Mouse (Mus musculus) C2C12 (cell line): ENCODE measurements at regions not wholly inside any gene's neighbourhood (a gene's known extent, or its start where the extent isn't known, plus 50 kb on each side); places are given as distances from the start of the nearest gene placed in this dataset.

ENCODE experiments used
- H3K27me3 ChIP-seq: one replicate; pipeline ENCODE4 v1.6.1; 2011; ENCODE audit not compliant: control insufficient read depth, insufficient read depth, insufficient read length
- H3K36me3 ChIP-seq: one replicate; pipeline ENCODE4 v1.6.1; 2011; ENCODE audit not compliant: control insufficient read depth, insufficient read depth
- H3K4me3 ChIP-seq: one replicate; pipeline ENCODE4 v1.5.1; 2011; ENCODE audit warnings: mild to moderate bottlenecking, control low read depth; ENCODE audit not compliant: poor library complexity, insufficient read depth, severe bottlenecking
- H3K79me2 ChIP-seq: one replicate; pipeline ENCODE4 v1.6.1; 2011; ENCODE audit not compliant: control insufficient read depth, insufficient read depth
- H3K79me3 ChIP-seq: one replicate; pipeline ENCODE4 v1.6.1; 2011; ENCODE audit warnings: low read depth, control low read depth
- H3ac ChIP-seq: one replicate; pipeline ENCODE3; 2011; ENCODE audit warnings: low read depth; ENCODE audit not compliant: control insufficient read depth, insufficient read length
- CEBPB ChIP-seq: IDR thresholded peaks from one replicate; pipeline ENCODE4 v1.6.1; 2011; ENCODE audit warnings: low read depth, mild to moderate bottlenecking, control low read depth, moderate library complexity
- CTCF ChIP-seq: IDR thresholded peaks from one replicate; pipeline ENCODE4 v1.5.1; 2011; ENCODE audit not compliant: control insufficient read depth, insufficient read depth, insufficient read length
- FOSL1 ChIP-seq: IDR thresholded peaks from one replicate; pipeline ENCODE4 v1.8.0; 2011; ENCODE audit warnings: mild to moderate bottlenecking, low read length; ENCODE audit not compliant: poor library complexity, insufficient read depth, severe bottlenecking
- MAX ChIP-seq: IDR thresholded peaks from one replicate; pipeline ENCODE4 v1.6.1; 2011; ENCODE audit warnings: mild to moderate bottlenecking, control low read depth
- MYOD1 ChIP-seq: IDR thresholded peaks from one replicate; pipeline ENCODE4 v1.6.1; 2011; ENCODE audit warnings: low read depth; ENCODE audit not compliant: control insufficient read depth, insufficient read length
- MYOG ChIP-seq: IDR thresholded peaks from one replicate; pipeline ENCODE4 v1.6.1; 2011; ENCODE audit not compliant: control insufficient read depth, insufficient read length; ENCODE audit errors: extremely low read depth
- USF1 ChIP-seq: IDR thresholded peaks from one replicate; pipeline ENCODE4 v1.6.1; 2011; ENCODE audit warnings: low read depth, mild to moderate bottlenecking, control low read depth, moderate library complexity

DNA sequence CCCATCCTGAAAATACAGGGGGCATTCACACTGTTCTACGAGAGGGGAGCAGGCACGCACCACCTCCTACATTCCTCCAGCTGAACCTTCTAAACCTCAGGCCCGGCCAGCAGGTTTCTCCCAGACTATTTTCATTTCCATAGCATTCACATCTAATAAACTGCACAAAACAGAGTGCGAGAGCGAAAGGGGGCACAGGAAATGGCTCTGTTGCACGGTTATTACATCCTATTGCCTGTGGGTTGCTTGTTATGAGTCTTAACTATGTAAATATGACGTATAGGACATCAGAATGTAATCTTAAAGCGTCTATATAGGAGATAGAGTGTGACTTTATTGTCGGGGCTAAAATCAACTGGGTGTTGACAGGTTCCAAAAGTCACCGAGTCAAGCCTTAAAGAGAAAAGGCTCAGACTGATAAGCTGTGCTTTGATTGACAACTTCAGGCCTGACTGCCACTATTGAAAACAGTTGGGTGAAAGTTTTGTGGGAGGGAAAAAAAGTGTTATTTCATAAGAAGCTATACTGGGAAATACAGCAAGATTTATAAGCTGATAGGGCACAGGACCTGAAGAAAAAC, 121.5 kb upstream of the Cep162 start:
- Histone ChIP-seq H3ac (no peak overlapping the region), H3K36me3 (no peaks in the 10 kb centered on the region), H3K79me2 (no peaks in the 10 kb centered on the region), H3K79me3 (no peaks in the 10 kb centered on the region), H3K4me3 (no peak overlapping the region), H3K27me3 (no peaks in the 10 kb centered on the region)
- TF ChIP-seq CTCF = no peak
- TF ChIP-seq USF1 = no peak
- no peak for TF ChIP-seq FOSL1
- no peak for TF ChIP-seq MYOD1
- no peak for TF ChIP-seq MYOG
- no peak for TF ChIP-seq MAX
- no peak for TF ChIP-seq CEBPB

- no peak overlapping the region for H3K4me3 ChIP-seq
- H3K36me3 ChIP-seq = no peaks in the 10 kb centered on the region
- no peaks in the 10 kb centered on the region for H3K79me2 ChIP-seq
- TF ChIP-seq USF1 = no peak
- peak; percentile 60 for TF ChIP-seq MYOD1
- no peak for TF ChIP-seq CTCF
- H3ac ChIP-seq = no peak overlapping the region
- H3K27me3 ChIP-seq = no peaks in the 10 kb centered on the region
- H3K79me3 ChIP-seq = no peaks in the 10 kb centered on the region
Observed at GRCm38 (mm10) chr9:87372251-87372905, 117.0 kb upstream of the Cep162 start.

DNA sequence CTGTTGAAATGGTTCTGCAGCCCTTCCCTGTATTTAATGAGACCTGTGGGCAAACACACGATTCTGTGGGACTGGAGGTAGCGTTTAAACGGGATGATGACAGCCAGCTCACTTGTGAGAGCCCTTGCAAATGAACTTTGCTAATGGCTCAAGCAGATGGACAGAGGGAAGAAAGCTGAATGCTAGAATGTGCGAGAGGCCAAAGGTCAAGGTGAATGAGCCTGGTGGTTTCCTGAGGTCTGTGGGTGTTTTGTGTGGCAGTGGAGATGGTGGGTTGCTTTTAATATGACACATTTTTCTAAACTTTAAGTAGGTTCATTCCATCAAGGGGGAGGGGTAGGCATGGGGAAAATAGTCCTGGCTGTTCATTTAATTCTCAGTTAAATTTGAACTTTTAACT, 113.7 kb upstream of the Cep162 start:
- Histone ChIP-seq H3K4me3 (no peak overlapping the region), H3K79me2 (no peaks in the 10 kb centered on the region), H3ac (no peak overlapping the region), H3K27me3 (no peaks in the 10 kb centered on the region), H3K36me3 (no peaks in the 10 kb centered on the region), H3K79me3 (no peaks in the 10 kb centered on the region)
- TF ChIP-seq CTCF (no peak), CEBPB (no peak), MAX (no peak), MYOG (no peak), USF1 (no peak), MYOD1 (no peak), FOSL1 (no peak)

DNA sequence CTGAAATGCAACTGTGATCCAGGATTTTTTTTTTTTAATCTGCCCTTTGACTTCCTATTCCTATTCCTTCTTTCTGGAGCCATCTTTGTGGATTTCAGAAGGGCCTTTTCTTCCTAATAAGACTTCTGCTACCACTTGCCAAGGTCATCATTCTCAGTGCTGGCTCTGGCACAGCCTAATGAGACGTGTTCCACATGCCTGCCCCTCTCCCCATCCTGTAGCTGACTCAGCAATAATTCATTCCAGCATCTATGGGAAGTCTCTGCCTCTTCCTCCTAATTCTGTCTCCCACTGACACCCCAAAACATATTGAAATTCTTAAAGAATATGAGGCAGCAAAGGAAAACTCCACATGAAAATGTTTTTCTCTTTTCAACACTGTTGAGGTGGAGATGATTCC, 91.7 kb upstream of the Cep162 start:
- TF ChIP-seq FOSL1 (no peak), MAX (no peak), CEBPB (no peak), MYOD1 (no peak), USF1 (no peak)
- Histone ChIP-seq H3K36me3 (no peaks in the 10 kb centered on the region), H3ac (no peak overlapping the region)

DNA sequence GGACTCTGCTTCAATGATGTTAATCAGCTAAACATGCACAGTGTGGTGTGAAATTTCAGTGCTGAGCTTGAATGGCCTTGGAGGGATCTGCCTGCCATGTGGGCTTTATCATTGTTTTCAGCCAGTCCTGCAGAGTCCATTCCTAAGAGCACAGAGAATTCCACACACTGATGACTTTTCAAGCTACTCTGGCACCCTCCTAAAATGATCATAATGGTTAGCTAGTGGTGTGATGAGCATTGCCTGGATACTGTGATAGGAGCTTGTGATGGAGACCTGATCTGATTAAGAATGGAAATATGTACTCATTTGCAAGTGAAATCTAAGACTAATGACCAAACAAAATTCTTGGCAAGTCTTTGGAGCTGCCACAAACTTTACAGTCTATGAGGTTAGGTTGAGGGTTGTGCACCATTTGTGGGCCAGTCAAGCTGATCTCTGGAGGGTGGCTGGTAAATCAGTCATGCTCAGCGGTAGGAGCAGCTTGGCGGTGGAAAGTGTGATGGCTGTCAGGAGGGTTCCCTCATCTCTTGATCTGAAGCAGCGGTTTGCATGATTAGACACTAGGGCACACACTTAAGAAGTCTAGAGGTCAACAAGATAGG, 91.0 kb upstream of the Cep162 start:
- H3K27me3 ChIP-seq = no peaks in the 10 kb centered on the region
- no peaks in the 10 kb centered on the region for H3K79me3 ChIP-seq
- no peak overlapping the region for H3K4me3 ChIP-seq
- H3K79me2 ChIP-seq = no peaks in the 10 kb centered on the region
- no peaks in the 10 kb centered on the region for H3K36me3 ChIP-seq
- H3ac ChIP-seq = no peak overlapping the region
- TF ChIP-seq MYOD1 (no peak), CEBPB (no peak), MAX (no peak), MYOG (no peak), CTCF (no peak), USF1 (no peak), FOSL1 (no peak)

More for the DNA sequence above, 91.7 kb upstream of the Cep162 start:
- Histone ChIP-seq H3K79me2 (no peaks in the 10 kb centered on the region), H3K27me3 (no peaks in the 10 kb centered on the region), H3K4me3 (no peak overlapping the region), H3K79me3 (no peaks in the 10 kb centered on the region)

GRCm38 (mm10) chr9:87341438-87341837, 86.1 kb upstream of the Cep162 start:
- H3K27me3 ChIP-seq = no peaks in the 10 kb centered on the region
- H3K79me3 ChIP-seq = no peaks in the 10 kb centered on the region
- H3K36me3 ChIP-seq = no peaks in the 10 kb centered on the region
- TF ChIP-seq CTCF (no peak), MAX (no peak), FOSL1 (no peak), MYOG (no peak)
- no peak overlapping the region for H3K4me3 ChIP-seq
- no peaks in the 10 kb centered on the region for H3K79me2 ChIP-seq
- H3ac ChIP-seq = no peak overlapping the region
